Mouse (Mus musculus) left cerebral cortex, postnatal 10 days (tissue): ENCODE results near the gene Lce6a. TPM values are rescaled to one million over a fixed set of nuclear protein-coding genes. Genes with fewer than 3 reads are reported as not detected.

Experiments used
- DNase-seq, 2 experiments: peaks; one replicate each; pipeline ENCODE4 v3.0.0; 2021 to 2022; ENCODE audit warnings: low spot score in 2 of 2, mixed read lengths in 1 of 2; ENCODE audit errors: extremely low spot score in 1 of 2
- intact Hi-C: fragments of 180-260 bp; cut with DNase I; formaldehyde crosslinking; loops from one replicate; pipeline ENCODE4 v1.15.1; 2025
- total RNA-seq, 2 experiments: library from RNA; stranded (reverse); gene quantifications; 2 replicates each; pipeline ENCODE4 v1.2.3; 2021

Lce6a gene
- total RNA-seq: not detected

DNA sequence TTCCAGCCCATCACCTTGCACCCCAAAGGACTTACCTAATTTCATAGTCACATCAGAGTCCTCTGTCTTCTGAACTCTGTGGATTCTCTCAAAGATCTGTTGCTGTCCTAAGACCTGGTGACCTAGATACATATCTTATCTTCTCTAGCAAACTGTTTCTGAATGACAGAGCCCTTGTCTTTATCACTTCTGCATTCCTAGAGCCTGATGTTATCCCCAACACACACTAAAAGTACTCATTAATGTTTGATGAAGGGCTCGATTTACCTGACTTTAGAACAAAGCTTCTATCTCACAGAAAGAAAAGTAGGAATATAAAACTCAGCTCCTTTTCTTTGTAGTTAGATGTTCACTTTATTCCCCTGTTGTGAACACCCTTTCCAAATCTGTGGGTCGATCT, at the start of gene Lce6a:
TSS of gene Lce6a (minus strand) at position 101 of the 400 bp plus-strand sequence.
- intact Hi-C loops: no loop called here

GRCm38 (mm10) chr3:92670215-92670614, 48.8 kb upstream of the Lce6a start, which contains the start of gene Lce1a2:
TSS of gene Lce1a2 (minus strand) at chr3:92670315.
- intact Hi-C loops: no loop called here
- no peak for DNase-seq

More for the DNA sequence above, at the start of gene Lce6a:
- DNase-seq: no peak

DNA sequence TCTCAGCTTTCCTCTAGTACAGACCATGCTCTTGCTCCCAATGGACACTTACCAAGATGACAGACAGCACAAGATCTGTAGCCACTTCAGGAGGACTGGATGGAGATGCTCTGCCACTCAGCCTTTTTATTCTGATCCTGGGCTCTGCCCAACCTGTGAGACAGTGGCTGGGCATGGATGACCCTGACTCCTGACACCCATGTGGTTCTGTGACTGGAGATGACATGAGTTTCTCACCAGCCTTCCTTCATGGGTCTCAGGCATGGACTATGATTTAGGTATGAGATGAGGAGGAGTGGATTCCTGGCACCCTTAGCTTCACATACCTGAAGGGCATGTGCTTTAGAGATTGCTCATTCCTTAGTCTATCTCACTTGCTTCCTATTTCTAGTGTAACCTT, 35.4 kb upstream of the Lce6a start, which contains the start of gene Lce1b:
TSS of gene Lce1b (minus strand) at position 101 of the 400 bp plus-strand sequence.
- no peak for DNase-seq
- intact Hi-C loops: no loop called here

- DNase-seq: no peak
- intact Hi-C loops: no loop called here
Observed at GRCm38 (mm10) chr3:92648207-92648606, 26.7 kb upstream of the Lce6a start, which contains the start of gene Lce1a1. TSS of gene Lce1a1 (minus strand) at chr3:92648307.

- intact Hi-C loops: no loop called here
- DNase-seq: no peak
Observed at GRCm38 (mm10) chr3:92639854-92640253, 18.4 kb upstream of the Lce6a start.

DNA sequence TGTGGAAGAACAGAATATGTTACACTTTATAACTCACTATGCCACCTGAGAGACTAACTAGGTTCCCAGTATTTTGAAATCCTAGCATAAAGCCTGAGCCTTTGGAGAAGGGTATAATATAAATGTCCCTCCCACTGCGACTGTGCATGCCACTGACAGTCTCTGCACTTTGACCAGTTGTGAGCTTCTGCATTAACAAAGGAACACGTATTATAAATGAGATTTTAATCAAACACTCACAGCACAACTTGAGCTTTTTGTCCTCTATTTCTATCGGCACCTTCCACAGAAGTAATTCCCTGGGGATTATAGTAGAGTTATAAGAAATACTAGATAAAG, 17.2 kb upstream of the Lce6a start:
- intact Hi-C loops: no loop called here
- no peak for DNase-seq

GRCm38 (mm10) chr3:92637745-92638652, 16.5 kb upstream of the Lce6a start:
- no peak for DNase-seq
- intact Hi-C loops: no loop called here

DNA sequence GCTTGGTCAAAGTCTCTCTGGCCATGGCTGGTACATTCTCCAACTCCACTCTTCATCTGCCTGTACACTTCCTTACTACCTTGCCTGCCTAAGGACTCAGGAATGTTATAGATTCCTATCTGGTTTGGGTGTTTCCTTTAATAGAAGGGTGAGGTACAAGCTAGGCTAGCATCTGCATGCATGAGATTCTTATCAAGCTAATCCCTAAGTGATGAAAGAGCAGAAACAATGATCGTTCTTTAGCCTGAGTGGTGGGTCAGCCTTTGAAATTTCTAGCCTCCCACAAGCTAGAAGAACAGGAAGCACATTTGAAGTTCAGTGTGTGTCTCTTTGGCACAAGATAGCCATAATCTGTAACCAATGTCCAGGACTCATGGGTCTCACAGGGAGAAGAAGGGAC, 11.7 kb downstream of the Lce6a start:
- intact Hi-C loops: no loop called here
- DNase-seq: no peak

- DNase-seq: no peak
- intact Hi-C loops: no loop called here
Observed at GRCm38 (mm10) chr3:92607392-92607791, 14.1 kb downstream of the Lce6a start, which contains the start of gene 2210017I01Rik. TSS of gene 2210017I01Rik (minus strand) at chr3:92607492.

- intact Hi-C loops: no loop called here
- no peak for DNase-seq
Observed at GRCm38 (mm10) chr3:92602169-92602568, 19.3 kb downstream of the Lce6a start.

DNA sequence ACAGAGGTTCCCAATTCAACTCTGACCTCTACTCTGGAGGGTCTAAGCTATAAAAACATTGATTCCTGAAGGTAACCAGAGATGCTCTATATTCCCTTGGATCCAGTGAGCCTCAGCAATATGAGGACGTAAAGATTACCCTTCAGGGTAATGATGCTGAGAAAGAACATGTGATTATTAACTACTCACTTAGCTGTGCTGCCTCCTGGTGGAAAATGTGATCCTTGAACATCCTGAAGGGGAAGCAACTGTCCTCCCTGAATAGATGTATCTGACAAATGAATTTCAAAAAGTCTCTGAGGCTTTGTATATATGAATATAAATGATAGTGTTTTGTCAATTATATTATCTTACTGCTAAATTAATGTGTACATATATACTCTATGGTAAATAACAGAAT, 21.0 kb downstream of the Lce6a start:
- DNase-seq: no peak
- intact Hi-C loops: no loop called here

DNA sequence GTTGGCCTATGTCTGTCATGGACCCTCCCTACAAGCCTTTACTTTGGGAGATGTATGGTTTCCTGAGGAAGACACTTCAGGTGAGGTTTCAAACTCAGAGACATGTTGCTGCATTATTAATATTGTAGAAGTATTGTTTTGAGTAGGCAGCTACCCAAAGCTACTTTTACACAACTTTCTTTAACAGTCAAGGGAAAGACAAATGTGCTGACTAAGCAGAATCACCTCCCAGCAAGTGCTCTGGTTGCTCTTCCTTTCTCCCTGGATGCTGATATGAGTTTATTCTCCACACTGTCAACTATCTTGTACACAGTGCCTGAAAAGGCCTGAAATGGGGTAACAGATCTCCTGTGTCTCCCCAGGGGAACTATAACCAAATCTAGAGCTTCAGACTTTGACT, 21.5 kb downstream of the Lce6a start:
- intact Hi-C loops: no loop called here
- DNase-seq: no peak

DNA sequence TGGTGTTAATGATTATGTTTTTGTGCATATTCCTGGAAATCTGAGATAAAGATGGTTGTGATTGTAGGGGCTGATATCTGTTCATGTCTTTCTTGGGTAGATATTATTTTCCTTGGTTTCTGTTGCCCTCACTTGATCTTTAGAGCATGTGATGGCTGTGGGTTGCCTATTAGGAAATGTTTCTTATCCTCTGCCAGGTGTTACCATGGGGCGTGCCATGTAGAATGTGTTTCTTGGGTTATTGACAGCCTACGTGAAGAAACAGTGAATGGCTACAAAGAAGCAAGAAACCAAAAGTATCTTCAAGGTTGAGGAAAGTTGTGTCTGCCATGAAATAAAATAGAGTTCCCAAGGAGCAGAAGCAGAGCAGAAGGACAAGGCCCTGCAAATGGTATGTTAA, 23.0 kb downstream of the Lce6a start:
- no peak for DNase-seq
- intact Hi-C loops: no loop called here

GRCm38 (mm10) chr3:92588858-92589257, 32.6 kb downstream of the Lce6a start, which contains the start of gene Smcp:
TSS of gene Smcp (minus strand) at chr3:92588997.
- DNase-seq: no peak
- intact Hi-C loops: no loop called here

DNA sequence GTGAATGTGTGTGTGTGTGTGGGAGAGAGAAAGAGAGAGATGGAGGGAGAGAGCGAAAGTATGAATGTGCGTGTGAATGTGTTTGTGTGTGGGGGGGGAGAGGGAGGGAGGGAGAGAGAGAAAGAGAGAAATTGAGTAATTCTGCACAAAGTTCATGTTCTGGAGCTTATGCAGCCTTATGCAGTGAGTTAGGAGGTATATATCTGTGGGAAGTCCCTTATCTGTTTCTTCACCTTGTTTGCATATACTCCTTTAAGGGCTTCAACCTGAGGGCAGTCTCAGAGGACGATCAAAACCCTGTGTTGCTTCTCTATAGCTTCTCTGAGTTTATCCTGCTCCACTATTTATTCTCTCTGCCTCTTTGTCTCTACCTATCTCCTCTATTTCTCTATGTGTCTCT, 34.3 kb downstream of the Lce6a start:
- DNase-seq: no peak
- intact Hi-C loops: no loop called here

GRCm38 (mm10) chr3:92585055-92585454, 36.4 kb downstream of the Lce6a start:
- intact Hi-C loops: no loop called here
- DNase-seq: no peak

- intact Hi-C loops: no loop called here
- DNase-seq: no peak
Observed at GRCm38 (mm10) chr3:92583164-92583826, 38.2 kb downstream of the Lce6a start.

DNA sequence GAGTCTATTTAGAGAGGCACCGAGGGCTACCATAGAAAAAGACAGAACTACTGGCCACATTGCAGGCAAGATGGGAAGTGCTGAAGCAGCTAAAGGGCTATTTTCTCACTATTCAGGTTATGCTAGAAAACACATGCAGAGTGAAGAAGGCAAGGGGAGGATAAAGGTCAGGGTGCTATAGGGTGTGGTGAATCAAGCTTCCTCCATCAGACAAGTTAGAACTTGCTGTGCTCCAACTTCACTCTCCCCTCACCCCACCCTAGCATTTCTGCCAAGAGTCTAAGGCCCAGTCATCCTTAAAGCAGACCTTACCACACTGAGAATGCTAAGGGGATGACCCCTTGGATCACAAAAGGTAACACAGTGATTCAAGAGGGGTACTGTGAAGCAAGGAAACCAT, 42.0 kb downstream of the Lce6a start:
- intact Hi-C loops: no loop called here
- no peak for DNase-seq

- intact Hi-C loops: no loop called here
- DNase-seq: no peak
Observed at GRCm38 (mm10) chr3:92578652-92579413, 42.6 kb downstream of the Lce6a start.
